Mouse (Mus musculus) hindbrain, embryonic 15.5 days (tissue): ENCODE results near the gene Filip1l. TPM values are rescaled to one million over a fixed set of nuclear protein-coding genes. Genes with fewer than 3 reads are reported as not detected.

Source experiments
- ATAC-seq: fragments of 200-750 bp; cut with Nextera tagmentation; 2 replicates; pipeline ENCODE4 v1.8.0; 2017; ENCODE audit warnings: low read depth, moderate number of reproducible peaks, moderate TSS enrichment; ENCODE audit not compliant: low FRiP score
- H3K27ac ChIP-seq: fragments of 300-500 bp; sonication (generic); replicated peaks from 2 replicates; pipeline ENCODE4 v1.5.1; 2015; ENCODE audit warnings: mild to moderate bottlenecking, inconsistent platforms
- H3K27me3 ChIP-seq: fragments of 300-500 bp; sonication (generic); 2 replicates; pipeline ENCODE4 v1.6.1; 2015; ENCODE audit warnings: control low read depth, inconsistent platforms
- H3K36me3 ChIP-seq: fragments of 300-500 bp; sonication (generic); 2 replicates; pipeline ENCODE4 v1.6.1; 2015; ENCODE audit warnings: control low read depth, inconsistent platforms
- H3K4me1 ChIP-seq: fragments of 300-500 bp; sonication (generic); replicated peaks from 2 replicates; pipeline ENCODE4 v1.6.1; 2015; ENCODE audit warnings: control low read depth, inconsistent platforms
- H3K4me2 ChIP-seq: fragments of 300-500 bp; sonication (generic); 2 replicates; pipeline ENCODE4 v1.6.1; 2015; ENCODE audit warnings: moderate library complexity, mild to moderate bottlenecking, inconsistent platforms
- H3K4me3 ChIP-seq: fragments of 300-500 bp; sonication (generic); 2 replicates; pipeline ENCODE4 v1.5.1; 2015; ENCODE audit warnings: mild to moderate bottlenecking, inconsistent platforms
- H3K9ac ChIP-seq: fragments of 300-500 bp; sonication (generic); 2 replicates; pipeline ENCODE4 v1.6.1; 2015; ENCODE audit warnings: inconsistent platforms
- H3K9me3 ChIP-seq: fragments of 300-500 bp; sonication (generic); 2 replicates; pipeline ENCODE4 v1.6.1; 2016; ENCODE audit warnings: control low read depth, inconsistent platforms
- WGBS: fragments of 180-500 bp; shearing (Covaris S2); methylation state at CpG from one replicate; pipeline ENCODE4 v1.1.7; 2015; 5-methylcytosine and 5-hydroxymethylcytosine counted together
- polyA plus RNA-seq: library from polyadenylated mRNA; unstranded; fragments of >200 nt; fragmentation: Nextera tagmentation; extraction: Ambion mirVana; gene quantifications from 2 replicates; pipeline ENCODE4 v1.2.1, GENCODE M21; 2015

Gene Filip1l
- polyA plus RNA-seq, 1 experiment from 2014 or later, result 2.6 TPM

DNA sequence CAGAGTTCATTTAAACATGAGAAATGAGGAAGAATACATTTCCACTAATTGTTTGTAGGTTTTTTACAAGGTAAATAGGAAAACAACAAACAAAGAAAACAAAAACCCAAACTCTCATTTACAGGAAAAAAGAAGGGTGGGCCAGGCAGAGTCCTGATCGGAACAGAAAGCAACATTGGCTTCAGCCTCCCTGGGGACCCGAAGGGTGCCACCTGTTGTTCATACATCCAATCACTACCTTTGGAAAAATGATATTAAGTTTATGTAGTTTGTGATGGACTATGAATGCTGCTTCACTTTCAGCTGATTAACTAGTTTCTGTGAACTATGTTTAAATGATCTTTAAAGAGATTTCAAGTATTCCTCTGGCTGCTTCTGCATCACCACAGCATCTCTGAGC is 198.7 kb downstream of the Filip1l start:
- Histone ChIP-seq H3K27me3 (0 out of 2 replicates have a peak, but pooled peaks cover 5% of the 10 kb centered on the region), H3K4me1 (peaks cover 6% of the 10 kb centered on the region; the same call in 1 of the 2 replicates), H3K9ac (no peak overlapping the region), H3K36me3 (no peaks in the 10 kb centered on the region), H3K27ac (no peak overlapping the region), H3K4me3 (no peak overlapping the region), H3K4me2 (no peak overlapping the region), H3K9me3 (no peaks in the 10 kb centered on the region)
- 78% methylated on average over 2 of the region's 2 CpGs for WGBS
- no peak for ATAC-seq

DNA sequence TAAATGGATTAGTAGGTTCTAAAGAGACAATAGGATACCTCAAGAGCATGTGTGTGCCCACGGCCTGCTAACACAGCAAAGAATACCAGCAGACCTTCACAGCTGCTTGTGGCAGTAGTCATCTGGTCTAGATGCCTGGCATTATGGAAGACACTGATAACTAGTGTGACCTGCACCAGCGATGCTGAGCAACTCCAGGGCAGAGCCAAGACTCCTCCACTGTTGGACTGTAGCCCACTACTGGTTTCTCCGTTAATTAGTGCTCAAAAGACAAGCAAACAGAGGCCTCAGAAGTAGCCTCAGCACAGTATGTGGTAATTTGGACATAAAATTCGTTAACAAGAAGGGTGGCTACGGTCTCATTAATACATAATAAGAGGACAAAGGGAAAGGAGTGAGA is 199.8 kb downstream of the Filip1l start:
- ATAC-seq, result no peak
- no peak overlapping the region for H3K27ac ChIP-seq

DNA sequence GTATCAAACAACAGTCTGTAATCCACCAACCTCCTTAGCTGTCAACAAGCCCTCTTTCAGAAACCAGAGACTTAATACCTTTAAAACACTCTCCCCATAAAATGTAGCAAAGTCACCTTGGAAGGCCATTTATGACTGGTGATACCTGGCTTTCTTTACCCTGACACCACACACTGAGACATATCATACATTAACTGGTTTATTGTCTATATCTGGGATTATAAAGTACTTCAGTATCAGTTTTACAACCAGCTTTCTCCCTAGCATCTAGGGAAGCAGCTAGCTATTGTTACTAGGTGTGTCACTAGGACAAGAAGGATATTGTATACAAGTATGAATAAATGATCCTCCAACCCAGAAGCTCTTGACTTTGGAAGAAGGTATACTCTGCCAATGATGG is 200.3 kb downstream of the Filip1l start:
- H3K4me2 ChIP-seq, result no peak overlapping the region
- ATAC-seq, result no peak
- no peak overlapping the region for H3K27ac ChIP-seq
- 0 out of 2 replicates have a peak, but pooled peaks cover 5% of the 10 kb centered on the region for H3K27me3 ChIP-seq
- no peaks in the 10 kb centered on the region for H3K36me3 ChIP-seq
- peaks cover 6% of the 10 kb centered on the region; the same call in 1 of the 2 replicates for H3K4me1 ChIP-seq
- no peaks in the 10 kb centered on the region for H3K9me3 ChIP-seq
- no peak overlapping the region for H3K4me3 ChIP-seq
- no peak overlapping the region for H3K9ac ChIP-seq

More for the DNA sequence above, 199.8 kb downstream of the Filip1l start:
- Histone ChIP-seq H3K4me3 (no peak overlapping the region), H3K9me3 (no peaks in the 10 kb centered on the region), H3K36me3 (no peaks in the 10 kb centered on the region), H3K4me2 (no peak overlapping the region), H3K27me3 (0 out of 2 replicates have a peak, but pooled peaks cover 5% of the 10 kb centered on the region), H3K4me1 (peaks cover 6% of the 10 kb centered on the region; the same call in 1 of the 2 replicates), H3K9ac (no peak overlapping the region)
- 71% methylated on average over 5 of the region's 5 CpGs for WGBS

DNA sequence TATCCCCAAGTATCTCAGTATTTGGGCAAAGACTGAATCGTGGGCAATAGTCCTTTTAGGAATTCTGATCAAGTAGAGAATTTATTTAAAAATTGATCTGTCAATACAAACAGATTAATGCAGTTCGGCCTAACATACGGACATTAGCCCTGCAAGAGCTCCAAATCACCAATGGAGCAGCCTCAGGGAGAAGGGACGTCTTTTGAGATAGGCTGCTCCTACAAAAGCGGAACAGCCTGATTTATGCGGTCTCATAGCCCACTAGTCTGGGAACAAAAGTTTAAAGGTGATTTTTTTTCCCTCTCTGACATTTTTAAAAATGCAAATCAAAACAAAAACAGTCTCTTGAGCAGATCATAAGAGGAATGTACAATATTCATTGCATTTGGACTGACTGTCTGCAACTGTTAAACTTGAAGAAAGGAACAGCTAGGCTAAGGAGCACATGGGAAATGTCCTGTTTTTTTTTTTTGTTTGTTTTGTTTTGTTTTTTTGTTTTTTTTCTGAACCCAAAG is 202.1 kb downstream of the Filip1l start:
- no peaks in the 10 kb centered on the region for H3K9me3 ChIP-seq
- H3K4me1 ChIP-seq, result no peaks in the 10 kb centered on the region
- H3K4me3 ChIP-seq, result no peak overlapping the region
- 0 out of 2 replicates have a peak, but pooled peaks cover 2% of the 10 kb centered on the region for H3K27me3 ChIP-seq
- no peak overlapping the region for H3K27ac ChIP-seq
- no peaks in the 10 kb centered on the region for H3K36me3 ChIP-seq
- ATAC-seq, result no peak
- H3K9ac ChIP-seq, result no peak overlapping the region
- WGBS, result 63% methylated on average over 6 of the region's 6 CpGs
- H3K4me2 ChIP-seq, result no peak overlapping the region

DNA sequence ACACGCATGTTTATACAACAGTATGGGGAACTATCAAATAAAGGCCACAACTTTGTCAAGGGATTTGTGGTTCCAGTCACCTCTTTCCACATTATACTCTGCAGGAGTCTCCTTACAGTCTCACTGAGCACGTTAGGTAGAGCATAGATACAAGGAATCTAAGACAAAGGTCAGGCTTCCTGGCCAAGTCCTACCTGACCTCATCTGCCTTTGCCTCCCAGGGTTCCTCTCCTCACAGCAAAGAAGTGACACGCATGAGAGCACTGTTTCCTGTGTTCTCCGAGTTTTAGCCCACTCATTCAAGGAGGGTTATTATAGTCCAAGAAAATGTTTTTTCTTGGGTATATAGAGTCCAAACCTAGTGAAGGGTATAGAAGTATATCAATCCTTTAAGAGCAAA is 202.8 kb downstream of the Filip1l start:
- no peaks in the 10 kb centered on the region for H3K9me3 ChIP-seq
- no peak overlapping the region for H3K9ac ChIP-seq
- no peak overlapping the region for H3K4me2 ChIP-seq
- no peak overlapping the region for H3K27ac ChIP-seq
- H3K36me3 ChIP-seq, result no peaks in the 10 kb centered on the region
- H3K27me3 ChIP-seq, result no peaks in the 10 kb centered on the region
- no peak for ATAC-seq
- H3K4me3 ChIP-seq, result no peak overlapping the region
- no peaks in the 10 kb centered on the region for H3K4me1 ChIP-seq
- 71% methylated on average over 4 of the region's 4 CpGs for WGBS

DNA sequence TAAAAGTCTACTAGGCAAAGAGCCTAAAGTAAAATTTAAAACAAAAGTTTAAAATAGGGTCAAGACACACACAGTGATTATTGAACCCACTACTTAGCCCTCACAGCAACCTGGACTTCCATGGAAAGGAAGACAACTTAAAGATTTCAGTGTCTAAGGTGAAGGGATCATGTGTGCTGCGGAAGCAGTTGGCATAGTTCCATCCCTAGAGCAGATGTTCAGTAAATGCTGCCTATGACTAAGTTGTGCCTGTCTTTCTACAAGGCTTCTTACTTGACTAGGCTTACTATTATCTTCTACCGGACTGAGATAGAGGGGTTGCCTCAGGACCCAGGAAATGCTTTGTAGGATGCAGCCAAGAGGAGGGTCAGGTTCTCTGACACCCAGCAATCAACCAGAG is 203.4 kb downstream of the Filip1l start:
- no peaks in the 10 kb centered on the region for H3K9me3 ChIP-seq
- no peaks in the 10 kb centered on the region for H3K36me3 ChIP-seq
- no peak overlapping the region for H3K4me3 ChIP-seq
- ATAC-seq, result no peak
- H3K27ac ChIP-seq, result no peak overlapping the region
- no peaks in the 10 kb centered on the region for H3K4me1 ChIP-seq
- no peaks in the 10 kb centered on the region for H3K27me3 ChIP-seq
- WGBS, result 78% methylated on average over 2 of the region's 2 CpGs
- H3K9ac ChIP-seq, result no peak overlapping the region
- no peak overlapping the region for H3K4me2 ChIP-seq

DNA sequence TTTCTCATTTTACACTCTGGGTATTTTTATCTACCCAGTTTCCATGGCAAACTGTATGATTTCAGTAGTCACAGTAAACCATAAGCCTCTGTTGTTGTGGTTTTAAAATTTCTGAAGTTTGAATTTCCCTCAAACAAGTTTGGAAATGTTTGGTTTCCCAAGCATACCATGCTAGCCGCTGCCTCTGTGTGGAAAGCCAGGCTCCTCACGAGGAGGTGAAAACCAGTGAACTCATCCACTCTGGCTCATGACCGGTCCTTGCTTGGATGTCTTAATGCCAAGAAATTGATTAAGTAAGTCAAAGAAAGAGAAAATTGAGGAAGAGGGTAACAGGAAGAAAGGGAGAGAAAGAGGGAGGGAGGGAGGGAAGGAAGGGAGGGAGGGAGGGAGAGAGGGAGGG is 205.4 kb downstream of the Filip1l start:
- WGBS, result 95% methylated on average over 3 of the region's 3 CpGs

DNA sequence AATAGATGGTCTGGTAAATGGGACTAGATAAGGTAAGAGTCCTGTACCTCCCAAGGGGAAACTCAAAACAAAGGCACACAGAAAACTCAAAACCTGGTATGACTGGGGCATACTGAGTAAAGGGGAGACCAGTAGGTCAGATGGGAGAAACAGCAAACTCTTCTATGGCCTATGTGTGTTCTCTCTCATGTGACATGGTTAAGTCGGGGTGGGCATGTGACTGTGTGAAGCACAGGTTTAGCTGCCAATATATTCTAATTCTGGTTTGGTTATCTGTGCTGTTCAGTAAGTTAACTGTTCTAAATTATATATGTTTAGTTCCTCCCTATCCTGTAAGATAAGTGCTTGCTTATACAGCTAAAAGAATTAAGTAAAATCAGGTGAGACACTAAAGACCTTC is 207.3 kb downstream of the Filip1l start:
- H3K27me3 ChIP-seq, result no peaks in the 10 kb centered on the region
- 93% methylated on average over 1 of the region's 1 CpGs for WGBS
- no peaks in the 10 kb centered on the region for H3K36me3 ChIP-seq
- H3K27ac ChIP-seq, result no peak overlapping the region
- ATAC-seq, result no peak
- no peaks in the 10 kb centered on the region for H3K4me1 ChIP-seq
- H3K9ac ChIP-seq, result no peak overlapping the region
- H3K4me3 ChIP-seq, result no peak overlapping the region
- no peak overlapping the region for H3K4me2 ChIP-seq
- H3K9me3 ChIP-seq, result no peaks in the 10 kb centered on the region

More for the DNA sequence above, 205.4 kb downstream of the Filip1l start:
- no peak overlapping the region for H3K9ac ChIP-seq
- no peaks in the 10 kb centered on the region for H3K9me3 ChIP-seq
- ATAC-seq, result no peak
- H3K27me3 ChIP-seq, result no peaks in the 10 kb centered on the region
- no peaks in the 10 kb centered on the region for H3K4me1 ChIP-seq
- no peak overlapping the region for H3K4me2 ChIP-seq
- H3K36me3 ChIP-seq, result no peaks in the 10 kb centered on the region
- no peak overlapping the region for H3K4me3 ChIP-seq
- H3K27ac ChIP-seq, result no peak overlapping the region

DNA sequence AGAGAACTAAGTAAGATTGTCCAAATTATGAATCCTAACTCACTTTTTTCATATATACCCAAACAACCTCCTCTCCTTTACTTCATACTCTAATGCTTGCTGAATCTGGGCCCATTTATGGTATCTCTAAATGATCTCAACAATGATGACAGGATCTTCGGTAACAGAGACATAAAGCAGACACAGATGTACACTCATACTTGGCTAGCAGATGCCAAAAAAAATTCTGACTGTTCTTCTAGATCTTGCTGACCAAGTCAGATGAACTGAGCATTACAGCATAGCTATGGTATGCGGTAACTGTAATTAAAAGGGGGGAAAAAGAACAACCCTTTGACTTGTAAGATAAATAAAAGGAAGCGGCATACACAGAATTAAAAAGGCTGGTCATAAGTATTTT is 210.6 kb downstream of the Filip1l start:
- ATAC-seq, result no peak

DNA sequence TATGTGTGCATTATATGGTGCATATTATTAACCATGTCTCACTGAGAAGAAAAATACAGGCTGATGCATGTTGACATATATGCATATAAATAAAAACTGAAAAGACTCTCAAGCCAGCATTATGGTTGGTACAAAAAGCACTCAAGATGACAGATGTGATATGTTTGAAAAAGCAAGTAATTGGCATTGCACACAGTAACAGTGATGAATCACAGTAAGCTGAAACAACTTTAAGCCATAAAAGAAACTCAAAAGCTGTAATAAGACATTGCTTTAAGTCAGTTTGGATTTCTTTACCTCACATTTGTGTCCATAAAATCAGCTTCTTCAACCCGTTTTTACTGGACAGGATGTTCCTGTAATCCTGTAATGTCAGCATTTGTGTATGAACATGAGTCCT is 211.9 kb downstream of the Filip1l start:
- Histone ChIP-seq H3K9ac (no peak overlapping the region), H3K27ac (no peak overlapping the region), H3K27me3 (no peaks in the 10 kb centered on the region), H3K9me3 (no peaks in the 10 kb centered on the region), H3K4me1 (no peaks in the 10 kb centered on the region), H3K4me2 (no peak overlapping the region), H3K4me3 (no peak overlapping the region), H3K36me3 (no peaks in the 10 kb centered on the region)
- no peak for ATAC-seq
- WGBS, result 79% methylated on average over 1 of the region's 1 CpGs

More for the DNA sequence above, 210.6 kb downstream of the Filip1l start:
- no peak overlapping the region for H3K4me3 ChIP-seq
- H3K36me3 ChIP-seq, result no peaks in the 10 kb centered on the region
- H3K4me2 ChIP-seq, result no peak overlapping the region
- 83% methylated on average over 3 of the region's 3 CpGs for WGBS
- no peaks in the 10 kb centered on the region for H3K27me3 ChIP-seq
- H3K9ac ChIP-seq, result no peak overlapping the region
- H3K27ac ChIP-seq, result no peak overlapping the region
- no peaks in the 10 kb centered on the region for H3K4me1 ChIP-seq
- H3K9me3 ChIP-seq, result no peaks in the 10 kb centered on the region

DNA sequence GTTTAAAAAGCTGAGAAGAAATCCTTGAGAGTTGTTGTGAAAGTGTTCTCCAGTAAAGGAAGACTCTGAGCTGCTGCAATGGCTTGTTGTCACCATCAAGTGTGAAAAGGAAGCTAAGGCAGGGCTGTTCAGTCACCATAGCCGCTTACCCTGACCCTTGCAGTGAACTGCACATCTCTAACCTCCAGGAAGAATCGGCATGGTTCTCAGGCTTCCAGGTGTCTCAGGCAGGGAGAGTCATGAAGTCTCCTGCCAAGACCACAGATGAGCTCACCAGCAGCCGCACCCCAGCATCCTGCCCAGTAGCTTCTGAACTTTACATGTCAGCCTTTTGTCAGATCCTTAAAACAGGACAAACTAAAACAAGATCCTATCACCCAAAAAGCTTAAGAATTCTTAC is 213.3 kb downstream of the Filip1l start:
- 94% methylated on average over 3 of the region's 3 CpGs for WGBS
- H3K36me3 ChIP-seq, result no peaks in the 10 kb centered on the region
- no peak overlapping the region for H3K9ac ChIP-seq
- H3K27ac ChIP-seq, result no peak overlapping the region
- no peak for ATAC-seq
- H3K4me1 ChIP-seq, result no peaks in the 10 kb centered on the region
- H3K27me3 ChIP-seq, result no peaks in the 10 kb centered on the region
- no peak overlapping the region for H3K4me2 ChIP-seq
- no peak overlapping the region for H3K4me3 ChIP-seq
- H3K9me3 ChIP-seq, result no peaks in the 10 kb centered on the region

DNA sequence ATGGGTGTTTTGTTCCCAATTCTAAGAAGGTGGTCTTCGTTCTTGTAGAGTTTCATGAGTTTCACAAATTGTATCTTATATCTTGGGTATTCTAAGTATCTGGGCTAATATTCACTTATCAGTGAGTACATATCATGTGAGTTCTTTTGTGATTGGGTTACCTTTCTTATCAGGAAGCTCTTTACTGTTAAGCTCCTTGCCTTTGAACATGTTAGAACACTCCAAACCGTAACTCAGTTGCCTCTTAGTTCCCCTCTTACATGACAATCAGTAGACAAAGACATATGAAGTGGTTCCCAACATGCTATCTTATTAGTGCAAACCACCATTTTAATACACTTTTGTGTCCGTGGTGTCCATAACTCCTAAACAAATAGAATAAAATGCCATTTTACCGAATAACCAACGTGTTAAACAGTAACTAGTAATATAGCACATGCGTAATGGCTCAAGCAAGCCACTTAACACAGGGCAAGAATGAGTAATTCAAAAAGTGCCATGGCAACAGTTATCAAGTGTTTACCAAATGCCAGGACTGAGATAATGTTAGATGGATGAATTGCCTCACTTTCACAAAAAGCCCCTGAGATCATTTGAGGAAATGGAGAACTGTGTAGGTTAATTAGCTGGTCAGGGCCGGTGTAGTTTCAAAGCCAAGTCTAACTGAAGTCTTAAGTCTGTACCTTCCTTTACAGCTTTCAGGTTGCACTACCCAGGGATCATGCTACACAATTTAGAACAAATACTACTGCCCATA is 215.9 kb downstream of the Filip1l start:
- Histone ChIP-seq H3K27me3 (no peaks in the 10 kb centered on the region), H3K4me2 (no peak overlapping the region), H3K4me1 (no peaks in the 10 kb centered on the region), H3K4me3 (no peak overlapping the region), H3K9me3 (no peaks in the 10 kb centered on the region), H3K27ac (no peak overlapping the region), H3K36me3 (no peaks in the 10 kb centered on the region), H3K9ac (no peak overlapping the region)
- 96% methylated on average over 7 of the region's 7 CpGs for whole genome bisulfite sequencing
- no peak for ATAC-seq
